Mouse (Mus musculus) CH12.LX (cell line): ENCODE data around the gene Nrn1. TPM values are rescaled to one million over a fixed set of nuclear protein-coding genes. Genes with fewer than 3 reads are reported as not detected.

Experiments used
- DNase-seq: peaks from one replicate; pipeline ENCODE4 v3.0.0-alpha.2; 2013; ENCODE audit errors: extremely low read depth
- H3K27ac ChIP-seq: 2 replicates; pipeline ENCODE4 v1.5.1; 2012; ENCODE audit warnings: low read depth, mild to moderate bottlenecking, control low read depth, moderate library complexity; ENCODE audit not compliant: insufficient read depth
- H3K27me3 ChIP-seq: replicated peaks from 2 replicates; pipeline ENCODE3; 2012; ENCODE audit warnings: inconsistent platforms
- H3K36me3 ChIP-seq, 2 experiments: replicated peaks in 1 of 2; 2 replicates each; pipeline versions ENCODE3 to v1.6.1; 2012; ENCODE audit warnings: inconsistent platforms in 1 of 2, low read length in 1 of 2, mild to moderate bottlenecking in 1 of 2, mixed read lengths in 1 of 2, moderate library complexity in 1 of 2; ENCODE audit not compliant: control insufficient read depth in 1 of 2, insufficient read depth in 1 of 2
- H3K4me1 ChIP-seq, 2 experiments: 2 replicates each; pipeline ENCODE4 v1.6.1; 2012; ENCODE audit warnings: inconsistent platforms in 1 of 2, moderate library complexity in 1 of 2; ENCODE audit not compliant: insufficient read depth in 2 of 2, control insufficient read depth in 1 of 2
- H3K4me2 ChIP-seq: 2 replicates; pipeline ENCODE4 v1.6.1; 2012; ENCODE audit warnings: low read depth, mild to moderate bottlenecking, control low read depth; ENCODE audit not compliant: poor library complexity, insufficient read depth, severe bottlenecking
- H3K4me3 ChIP-seq, 3 experiments: fragments of 150-350 bp in 1 of 3; sonication (generic) in 1 of 3; replicated peaks in 1 of 3; 2 replicates each; pipeline versions ENCODE3 to v1.5.1; 2011 to 2012; ENCODE audit warnings: low read depth in 2 of 3, low read length in 2 of 3, mild to moderate bottlenecking in 2 of 3, moderate library complexity in 2 of 3, control low read depth in 1 of 3, improper control_type of control experiment in 1 of 3, inconsistent platforms in 1 of 3, mixed read lengths in 1 of 3; ENCODE audit not compliant: poor library complexity in 1 of 3
- H3K79me2 ChIP-seq: replicated peaks from 2 replicates; pipeline ENCODE4 v1.6.1; 2012; ENCODE audit warnings: mild to moderate bottlenecking, moderate library complexity; ENCODE audit not compliant: control insufficient read depth, poor library complexity, insufficient read depth, severe bottlenecking; ENCODE audit errors: extremely low read depth
- H3K9ac ChIP-seq: 2 replicates; pipeline ENCODE4 v1.6.1; 2012; ENCODE audit warnings: low read depth, mild to moderate bottlenecking, control low read depth, moderate library complexity; ENCODE audit not compliant: insufficient read depth
- H3K9me3 ChIP-seq: replicated peaks from 2 replicates; pipeline ENCODE3; 2012; ENCODE audit warnings: low read length, inconsistent platforms, mixed read lengths
- CHD1 ChIP-seq: IDR thresholded peaks from 2 replicates; pipeline ENCODE4 v1.6.1; 2012; ENCODE audit warnings: low read depth, low read length, improper control_type of control experiment, inconsistent platforms
- CHD2 ChIP-seq: IDR thresholded peaks from 2 replicates; pipeline ENCODE4 v1.6.1; 2011; ENCODE audit warnings: low read length, improper control_type of control experiment
- CTCF ChIP-seq, 2 experiments: IDR thresholded peaks in 1 of 2; conservative IDR thresholded peaks in 1 of 2; 2 replicates each; pipeline ENCODE4 v1.5.1; 2011 to 2012; ENCODE audit warnings: low read depth in 2 of 2, low read length in 2 of 2, improper control_type of control experiment in 1 of 2, inconsistent platforms in 1 of 2, mild to moderate bottlenecking in 1 of 2, moderate library complexity in 1 of 2
- E2F4 ChIP-seq: IDR thresholded peaks from 2 replicates; pipeline ENCODE4 v1.6.1; 2011; ENCODE audit warnings: low read depth, low read length, improper control_type of control experiment; ENCODE audit not compliant: insufficient replicate concordance
- GABPA ChIP-seq: IDR thresholded peaks from 2 replicates; pipeline ENCODE4 v1.6.1; 2012; ENCODE audit warnings: low read depth, low read length, improper control_type of control experiment, inconsistent platforms; ENCODE audit not compliant: insufficient replicate concordance
- JUN ChIP-seq: IDR thresholded peaks from 2 replicates; pipeline ENCODE4 v1.6.1; 2011; ENCODE audit warnings: low read depth, mild to moderate bottlenecking, low read length, improper control_type of control experiment, moderate library complexity; ENCODE audit not compliant: insufficient read depth
- JUND ChIP-seq: conservative IDR thresholded peaks from 2 replicates; pipeline ENCODE4 v1.6.1; 2011; ENCODE audit warnings: low read depth, low read length, improper control_type of control experiment
- MAX ChIP-seq: IDR thresholded peaks from 2 replicates; pipeline ENCODE4 v1.6.1; 2011; ENCODE audit warnings: low read length, improper control_type of control experiment
- MEF2A ChIP-seq: IDR thresholded peaks from 2 replicates; pipeline ENCODE4 v1.6.1; 2014; ENCODE audit warnings: low read depth, mild to moderate bottlenecking, inconsistent platforms, low read length, improper control_type of control experiment, borderline replicate concordance
- MXI1 ChIP-seq: IDR thresholded peaks from 2 replicates; pipeline ENCODE4 v1.6.1; 2011; ENCODE audit warnings: mild to moderate bottlenecking, low read depth, low read length, improper control_type of control experiment
- MYC ChIP-seq: IDR thresholded peaks from 2 replicates; pipeline ENCODE4 v1.6.1; 2011; ENCODE audit warnings: low read depth, mild to moderate bottlenecking, improper control_type of control experiment, low read length
- NRF1 ChIP-seq: IDR thresholded peaks from 2 replicates; pipeline ENCODE4 v1.6.1; 2014; ENCODE audit warnings: low read depth, mild to moderate bottlenecking, inconsistent platforms, low read length, improper control_type of control experiment, moderate library complexity
- PAX5 ChIP-seq: IDR thresholded peaks from 2 replicates; pipeline ENCODE4 v1.6.1; 2012; ENCODE audit warnings: low read length, inconsistent platforms, mixed read lengths
- POLR2A ChIP-seq: IDR thresholded peaks from 2 replicates; pipeline ENCODE4 v1.6.1; 2011; ENCODE audit warnings: low read depth, mild to moderate bottlenecking, improper control_type of control experiment, low read length
- RAD21 ChIP-seq: IDR thresholded peaks from 2 replicates; pipeline ENCODE4 v1.6.1; 2011; ENCODE audit warnings: low read depth, mild to moderate bottlenecking, low read length, improper control_type of control experiment, moderate library complexity
- SIN3A ChIP-seq: IDR thresholded peaks from 2 replicates; pipeline ENCODE4 v1.6.1; 2012; ENCODE audit warnings: low read length, improper control_type of control experiment, inconsistent platforms
- TBP ChIP-seq: conservative IDR thresholded peaks from 2 replicates; pipeline ENCODE4 v1.6.1; 2011; ENCODE audit warnings: low read depth, low read length, improper control_type of control experiment
- ZKSCAN1 ChIP-seq: IDR thresholded peaks from 2 replicates; pipeline ENCODE4 v1.6.1; 2012; ENCODE audit warnings: low read depth, inconsistent platforms, low read length, improper control_type of control experiment, borderline replicate concordance
- ZMIZ1 ChIP-seq: IDR thresholded peaks from 2 replicates; pipeline ENCODE4 v1.6.1; 2012; ENCODE audit warnings: low read depth, mild to moderate bottlenecking, inconsistent platforms, low read length, improper control_type of control experiment
- ZNF384 ChIP-seq: IDR thresholded peaks from 2 replicates; pipeline ENCODE4 v1.6.1; 2012; ENCODE audit warnings: low read depth, low read length, improper control_type of control experiment, inconsistent platforms
- dilution Hi-C: fragments of 300-500 bp; cut with MboI; formaldehyde crosslinking; loops from 2 replicates; pipeline ENCODE4 v1.14.3; 2020; ENCODE audit warnings: low sequenced_read_pairs; ENCODE audit not compliant: extremely low pct_unique_long_range_greater_than_20kb, extremely low pct_ligation_motif_present
- in situ Hi-C: fragments of 300-500 bp; cut with MboI; formaldehyde crosslinking; loops from 3 replicates; pipeline ENCODE4 v1.14.3; 2019; ENCODE audit warnings: low sequenced_read_pairs, low pct_ligation_motif_present, low pct_unique_long_range_greater_than_20kb, mixed read lengths
- polyA plus RNA-seq: library from polyadenylated mRNA; unstranded; fragments of >175 nt; gene quantifications from 2 replicates; pipeline ENCODE4 v1.2.1, GENCODE M21; 2012; ENCODE audit warnings: low read depth; ENCODE audit not compliant: insufficient read length
- total RNA-seq, 2 experiments: library from RNA; depleted of rRNA; stranded (reverse); fragments of 300-350 nt in 1 of 2; fragments of >200 nt in 1 of 2; gene quantifications; 2 replicates each; pipeline ENCODE4 v1.2.3; 2012 to 2014

Nrn1 gene
- total and polyA plus RNA-seq, 3 experiments, result not detected

DNA sequence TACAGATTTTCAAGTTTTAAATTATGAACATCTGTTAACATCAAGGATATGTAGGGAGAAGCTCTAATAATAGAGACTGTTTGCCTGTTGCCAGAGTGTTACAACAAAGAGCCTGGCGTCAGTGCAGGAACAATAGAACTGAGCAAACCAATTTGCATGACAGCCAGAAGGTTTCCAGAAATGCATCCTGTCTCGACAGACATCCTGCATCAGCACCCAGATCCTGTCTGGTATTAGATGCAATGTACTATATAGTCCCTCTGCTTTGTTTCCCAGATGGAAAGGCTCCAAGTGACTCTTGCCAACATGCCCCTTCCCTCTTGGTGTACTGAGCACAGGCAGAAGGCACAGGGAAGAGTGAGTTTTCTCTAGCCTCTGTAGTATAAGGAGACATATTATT lies 31.9 kb upstream of the Nrn1 start:
- in situ Hi-C loops, result no loop called here

GRCm38 (mm10) chr13:36751861-36752260 lies 16.9 kb upstream of the Nrn1 start:
- H3K4me2 ChIP-seq, result no peak overlapping the region
- H3K27ac ChIP-seq, result no peak overlapping the region
- no peaks in the 10 kb centered on the region for H3K79me2 ChIP-seq
- no peaks in the 10 kb centered on the region for H3K9me3 ChIP-seq
- H3K36me3 ChIP-seq, result no peaks in the 10 kb centered on the region
- dilution Hi-C loops, result no loop called here
- H3K9ac ChIP-seq, result no peak overlapping the region
- TF ChIP-seq ZKSCAN1 (no peak), JUN (no peak), E2F4 (no peak), PAX5 (no peak), MYC (no peak), ZNF384 (no peak), CHD2 (no peak), SIN3A (no peak), ZMIZ1 (no peak), JUND (no peak), CHD1 (no peak), POLR2A (no peak), CTCF (conservative IDR thresholded peaks at IDR 0.05 in 1 of 2, IDR thresholded peaks at IDR 0.05 in 1 of 2; ENCODE audit: low read depth in 2 of 2, low read length in 2 of 2) (no peak), GABPA (no peak), MXI1 (no peak), NRF1 (no peak)
- no peaks in the 10 kb centered on the region for H3K27me3 ChIP-seq
- H3K4me1 ChIP-seq, result no peaks in the 10 kb centered on the region
- in situ Hi-C loops, result no loop called here
- DNase-seq, result no peak
- no peak overlapping the region for H3K4me3 ChIP-seq

More for the DNA sequence above, 31.9 kb upstream of the Nrn1 start:
- DNase-seq, result no peak
- H3K4me3 ChIP-seq, result no peak overlapping the region
- H3K9me3 ChIP-seq, result peaks cover 2% of the 10 kb centered on the region
- no peaks in the 10 kb centered on the region for H3K79me2 ChIP-seq
- dilution Hi-C loops, result no loop called here
- H3K4me1 ChIP-seq, result no peaks in the 10 kb centered on the region
- H3K4me2 ChIP-seq, result no peak overlapping the region
- no peaks in the 10 kb centered on the region for H3K36me3 ChIP-seq
- H3K27me3 ChIP-seq, result no peaks in the 10 kb centered on the region
- no peak overlapping the region for H3K27ac ChIP-seq
- H3K9ac ChIP-seq, result no peak overlapping the region
- no peak for TF ChIP-seq E2F4
- TF ChIP-seq GABPA, result no peak
- TF ChIP-seq, all 38 proteins: peak for 0

DNA sequence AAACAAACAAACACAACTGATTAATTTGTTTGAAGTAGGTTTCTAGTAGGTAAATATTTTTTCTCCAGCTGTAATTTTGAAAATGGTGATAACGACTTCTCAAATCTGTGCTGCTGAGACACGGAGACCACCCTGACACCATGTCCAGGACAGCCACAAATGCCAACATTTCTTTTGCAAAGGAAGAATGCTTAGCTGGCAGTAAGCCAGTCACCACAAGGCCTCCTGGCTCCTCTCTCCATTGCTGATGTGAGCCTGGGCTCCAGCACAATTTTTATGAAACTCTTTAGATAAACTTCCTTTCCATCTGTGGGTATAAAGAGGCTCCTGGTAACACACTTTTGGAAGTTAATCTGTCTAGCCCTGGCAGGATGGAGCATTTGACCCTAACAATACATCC lies 15.1 kb upstream of the Nrn1 start:
- H3K4me2 ChIP-seq, result no peak overlapping the region
- no peak overlapping the region for H3K9ac ChIP-seq
- no peaks in the 10 kb centered on the region for H3K27me3 ChIP-seq
- DNase-seq, result no peak
- H3K27ac ChIP-seq, result no peak overlapping the region
- TF ChIP-seq MAX (no peak), MEF2A (no peak), E2F4 (no peak), RAD21 (no peak), TBP (no peak), POLR2A (no peak)
- no peaks in the 10 kb centered on the region for H3K4me1 ChIP-seq
- dilution Hi-C loops (no loop called here), in situ Hi-C loops (no loop called here)
- H3K9me3 ChIP-seq, result no peaks in the 10 kb centered on the region
- no peaks in the 10 kb centered on the region for H3K36me3 ChIP-seq
- H3K79me2 ChIP-seq, result no peaks in the 10 kb centered on the region
- H3K4me3 ChIP-seq, result no peak overlapping the region
